Mouse (Mus musculus) left cerebral cortex, postnatal 36 days (tissue): Measurements from ENCODE around the gene Hba-x. TPM values are rescaled to one million over a fixed set of nuclear protein-coding genes. Genes with fewer than 3 reads are reported as not detected.
"Not testable (repeated sequence)": the region's sequence is repeated elsewhere in the genome, so short reads cannot be mapped to it uniquely, and the experiment has no call there.

ENCODE experiments used
- DNase-seq, 2 experiments: peaks; one replicate each; pipeline ENCODE4 v3.0.0; 2021 to 2022; ENCODE audit warnings: low spot score in 2 of 2, mixed read lengths in 1 of 2
- intact Hi-C: fragments of 180-260 bp; cut with DNase I; formaldehyde crosslinking; loops from one replicate; pipeline ENCODE4 v1.15.1; 2025
- total RNA-seq, 2 experiments: library from RNA; stranded (reverse); gene quantifications; 2 replicates each; pipeline ENCODE4 v1.2.3; 2021

The Hba-x gene
- total RNA-seq, 2 experiments from 2014 or later: not detected

- intact Hi-C loops: no loop called here
- no peak for DNase-seq
These were observed 5.4 kb downstream of the Hba-x start for GRCm38 (mm10) chr11:32281416-32282144.

- intact Hi-C loops: not testable (repeated sequence)
These were observed 7.0 kb downstream of the Hba-x start, which contains the start of gene Hba-a1 for GRCm38 (mm10) chr11:32283091-32283777. TSS of gene Hba-a1 (plus strand) at chr11:32283511.

GRCm38 (mm10) chr11:32284582-32284981 is 8.4 kb downstream of the Hba-x start:
- DNase-seq, intact Hi-C loops: not testable (repeated sequence)

More at GRCm38 (mm10) chr11:32283091-32283777, 7.0 kb downstream of the Hba-x start, which contains the start of gene Hba-a1:
- DNase-seq: not testable (repeated sequence)

GRCm38 (mm10) chr11:32285031-32285775 is 9.0 kb downstream of the Hba-x start:
- intact Hi-C loops: no loop called here
- no peak for DNase-seq

GRCm38 (mm10) chr11:32285887-32286286 is 9.7 kb downstream of the Hba-x start:
- intact Hi-C loops: not testable (repeated sequence)

GRCm38 (mm10) chr11:32286695-32287492 is 10.7 kb downstream of the Hba-x start, which contains the start of gene Hbq1b:
TSS of gene Hbq1b (plus strand) at chr11:32286965.
- intact Hi-C loops: not testable (repeated sequence)
- peak; percentile 68 to 82 for DNase-seq

More at GRCm38 (mm10) chr11:32285887-32286286, 9.7 kb downstream of the Hba-x start:
- DNase-seq: not testable (repeated sequence)

- no peak for DNase-seq
- intact Hi-C loops: no loop called here
These were observed 11.3 kb downstream of the Hba-x start for GRCm38 (mm10) chr11:32287493-32287825.

GRCm38 (mm10) chr11:32292819-32293218 is 16.6 kb downstream of the Hba-x start:
- intact Hi-C loops: not testable (repeated sequence)

GRCm38 (mm10) chr11:32293479-32293878 is 17.3 kb downstream of the Hba-x start:
- intact Hi-C loops, DNase-seq: not testable (repeated sequence)

More at GRCm38 (mm10) chr11:32292819-32293218, 16.6 kb downstream of the Hba-x start:
- DNase-seq: not testable (repeated sequence)

- intact Hi-C loops, DNase-seq: not testable (repeated sequence)
These were observed 20.0 kb downstream of the Hba-x start, which contains the start of gene Hba-a2 for GRCm38 (mm10) chr11:32296203-32296602. TSS of gene Hba-a2 (plus strand) at chr11:32296489.

- DNase-seq, intact Hi-C loops: not testable (repeated sequence)
These were observed 21.2 kb downstream of the Hba-x start for GRCm38 (mm10) chr11:32297417-32297816.

- no peak for DNase-seq
- intact Hi-C loops: no loop called here
These were observed 21.8 kb downstream of the Hba-x start for GRCm38 (mm10) chr11:32297866-32298531.

GRCm38 (mm10) chr11:32298532-32298918 is 22.3 kb downstream of the Hba-x start:
- intact Hi-C loops: no loop called here
- DNase-seq: no peak

GRCm38 (mm10) chr11:32299865-32300264 is 23.7 kb downstream of the Hba-x start, which contains the start of gene Hbq1a:
TSS of gene Hbq1a (plus strand) at chr11:32300069.
- intact Hi-C loops: not testable (repeated sequence)
- peak; percentile 46 to 54 for DNase-seq

GRCm38 (mm10) chr11:32300279-32301267 is 24.4 kb downstream of the Hba-x start:
- peak in 1 of 2 experiments; percentile 13 for DNase-seq
- intact Hi-C loops: no loop called here

- intact Hi-C loops: no loop called here
- DNase-seq: no peak
These were observed 25.3 kb downstream of the Hba-x start for GRCm38 (mm10) chr11:32301506-32301905.

- intact Hi-C loops: no loop called here
- DNase-seq: peak; percentile 43 to 45
These were observed 26.7 kb downstream of the Hba-x start for GRCm38 (mm10) chr11:32302824-32303419.
